Mouse (Mus musculus) yolk sac, embryonic 10.5 days (tissue): ENCODE results near the gene Map3k11.
"Not testable (repeated sequence)": the region's sequence is repeated elsewhere in the genome, so short reads cannot be mapped to it uniquely, and the experiment has no call there.

Experiments used
- DNase-seq: peaks from one replicate; pipeline ENCODE4 v3.0.0-alpha.2; 2017; ENCODE audit warnings: low spot score

Gene Map3k11

GRCm38 (mm10) chr19:5666386-5666785, 22.2 kb upstream of the Map3k11 start:
- no peak for DNase-seq

DNA sequence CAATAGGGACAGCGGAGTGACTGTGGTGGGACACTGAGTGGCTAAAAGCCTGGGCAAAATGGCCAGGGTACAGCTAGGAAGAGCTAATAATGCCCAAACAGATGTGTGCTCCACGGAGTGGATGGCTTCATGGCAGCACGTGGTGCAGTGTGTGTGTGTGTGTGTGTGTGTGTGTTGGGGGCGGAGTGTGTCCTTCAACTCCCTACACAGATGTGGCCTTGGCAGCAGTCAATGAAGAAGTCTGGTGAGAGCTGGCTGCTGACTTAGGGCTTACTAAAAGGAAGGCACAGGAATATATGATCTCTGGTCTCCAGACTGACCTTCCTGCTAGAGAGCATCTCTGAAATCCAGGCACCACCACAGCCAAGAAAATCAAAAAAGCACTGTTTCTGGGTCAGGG, 20.2 kb upstream of the Map3k11 start:
- no peak for DNase-seq

DNA sequence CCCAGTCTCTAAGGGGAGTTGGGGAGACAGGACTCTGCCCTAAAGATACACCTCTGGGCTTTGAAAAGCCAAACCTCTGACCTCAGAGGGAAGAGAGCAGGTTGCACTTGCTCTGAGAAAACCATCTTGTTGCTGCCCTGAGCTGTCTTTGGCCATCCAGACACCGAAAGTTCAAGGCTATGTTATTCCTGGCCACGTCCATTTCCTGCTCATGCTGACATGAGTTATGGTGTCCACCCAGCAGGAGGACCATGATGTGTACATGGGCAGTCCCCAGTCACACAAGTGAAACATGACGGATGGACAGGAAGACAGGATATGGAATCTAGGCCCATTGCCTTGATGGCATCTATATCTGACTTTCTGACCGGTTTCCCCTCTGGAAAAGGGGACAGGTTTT, 8.1 kb upstream of the Map3k11 start:
- no peak for DNase-seq

- no peak for DNase-seq
Observed at GRCm38 (mm10) chr19:5684236-5684635, 4.3 kb upstream of the Map3k11 start.

DNA sequence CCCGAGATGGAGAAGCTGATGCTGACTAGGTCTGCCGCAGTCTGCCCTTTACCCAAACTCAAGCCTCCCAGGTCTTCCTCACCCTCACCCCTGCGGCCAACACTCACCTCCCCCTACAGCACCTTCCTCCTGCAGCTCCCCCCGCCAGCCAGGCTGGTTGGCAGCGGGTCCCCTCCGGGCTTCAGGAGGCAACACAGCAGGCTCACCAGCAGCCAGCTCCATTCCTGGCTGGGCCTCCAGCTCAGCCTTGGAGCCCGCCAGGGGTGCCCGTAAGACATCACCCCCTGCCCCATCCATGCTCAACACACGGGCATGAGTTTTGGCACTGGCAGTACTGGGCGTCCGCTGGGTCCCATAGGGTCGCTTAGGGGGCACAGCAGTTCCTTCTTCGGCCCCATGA, 3.6 kb upstream of the Map3k11 start:
- DNase-seq, result no peak

- DNase-seq, result no peak
Observed at GRCm38 (mm10) chr19:5685431-5685830, 3.1 kb upstream of the Map3k11 start.

- no peak for DNase-seq
Observed at GRCm38 (mm10) chr19:5685861-5686260, 2.7 kb upstream of the Map3k11 start.

GRCm38 (mm10) chr19:5686437-5686836, 2.1 kb upstream of the Map3k11 start:
- no peak for DNase-seq

DNA sequence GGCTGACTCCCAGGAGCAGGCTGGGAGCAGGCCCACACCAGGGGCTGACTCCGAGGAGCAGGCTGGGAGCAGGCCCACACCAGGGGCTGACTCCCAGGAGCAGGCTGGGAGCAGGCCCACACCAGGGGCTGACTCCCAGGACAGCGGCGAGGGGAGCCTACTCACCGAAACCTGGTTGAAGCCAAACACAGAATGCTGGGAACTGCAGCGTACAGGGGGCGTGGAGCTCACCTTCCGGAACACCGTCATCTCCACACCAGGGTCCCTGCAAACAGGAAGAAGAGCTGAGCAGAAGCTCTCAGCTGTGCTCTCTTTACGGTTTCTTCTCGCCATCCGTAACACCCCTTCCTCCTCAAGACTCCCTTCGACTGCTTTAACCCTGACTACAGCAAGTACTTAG, 1.6 kb upstream of the Map3k11 start:
- DNase-seq, result not testable (repeated sequence)

GRCm38 (mm10) chr19:5687738-5688137, 804 bp upstream of the Map3k11 start:
- no peak for DNase-seq

- DNase-seq, result no peak
Observed at GRCm38 (mm10) chr19:5689088-5689428, 516 bp downstream of the Map3k11 start.

DNA sequence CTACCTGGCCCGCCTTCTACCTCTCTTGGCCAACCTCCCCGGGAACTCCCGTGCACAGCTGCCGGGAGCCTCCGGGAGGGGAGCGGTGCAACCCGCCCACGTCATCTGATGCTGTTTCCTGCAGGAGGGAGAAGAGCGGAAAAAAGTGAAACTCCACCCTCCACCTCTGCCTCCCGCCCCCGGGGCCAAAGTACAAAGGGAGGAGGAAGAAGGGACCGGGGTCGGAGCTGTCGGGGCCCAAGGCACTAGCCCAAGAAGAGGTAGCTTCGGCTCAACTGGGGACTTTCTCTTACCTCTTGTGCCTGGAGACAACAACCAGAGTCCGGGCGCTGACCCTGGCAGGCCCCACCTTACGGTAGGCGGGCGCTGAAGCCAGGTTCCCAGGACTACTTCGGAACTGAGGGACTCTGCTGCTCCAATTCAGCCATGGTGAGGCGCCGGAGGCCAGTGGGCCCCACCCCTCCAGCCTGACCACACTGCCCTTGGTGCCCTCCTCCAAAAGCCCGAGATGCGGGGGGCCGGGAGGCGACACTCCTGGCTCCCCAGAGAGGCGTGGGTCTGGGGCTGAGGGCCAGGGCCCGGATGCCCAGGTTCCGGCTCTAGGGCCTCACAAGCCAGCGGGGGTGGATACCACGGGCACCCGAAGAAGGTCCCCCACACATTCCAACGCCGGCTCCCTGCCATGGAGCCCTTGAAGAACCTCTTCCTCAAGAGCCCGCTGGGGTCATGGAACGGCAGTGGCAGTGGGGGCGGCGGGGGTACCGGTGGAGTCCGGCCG, 1.2 kb downstream of the Map3k11 start:
- peak; percentile 95 for DNase-seq

- DNase-seq, result no peak
Observed at GRCm38 (mm10) chr19:5690343-5690735, 1.8 kb downstream of the Map3k11 start.

DNA sequence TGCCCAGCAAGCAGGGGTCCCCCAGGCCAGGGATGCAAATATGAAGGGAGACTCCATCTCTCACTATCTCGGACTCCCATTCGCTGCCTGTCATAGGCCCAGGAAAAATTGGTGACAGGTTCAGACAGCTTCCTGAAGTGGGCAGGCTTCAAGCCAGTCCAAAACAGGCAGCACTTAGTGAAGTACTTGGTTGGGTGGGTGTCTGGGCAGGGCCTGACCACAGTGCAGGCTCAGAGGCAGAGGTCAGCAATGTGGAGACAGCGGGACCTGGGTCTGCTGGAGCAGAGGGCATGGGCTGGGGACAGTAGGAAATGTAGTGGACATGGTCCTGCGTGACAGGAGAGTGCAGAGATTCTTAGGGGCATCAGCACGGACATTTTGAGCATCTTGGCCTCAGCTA, 3.1 kb downstream of the Map3k11 start:
- no peak for DNase-seq

- DNase-seq, result no peak
Observed at GRCm38 (mm10) chr19:5692086-5692912, 3.8 kb downstream of the Map3k11 start.

DNA sequence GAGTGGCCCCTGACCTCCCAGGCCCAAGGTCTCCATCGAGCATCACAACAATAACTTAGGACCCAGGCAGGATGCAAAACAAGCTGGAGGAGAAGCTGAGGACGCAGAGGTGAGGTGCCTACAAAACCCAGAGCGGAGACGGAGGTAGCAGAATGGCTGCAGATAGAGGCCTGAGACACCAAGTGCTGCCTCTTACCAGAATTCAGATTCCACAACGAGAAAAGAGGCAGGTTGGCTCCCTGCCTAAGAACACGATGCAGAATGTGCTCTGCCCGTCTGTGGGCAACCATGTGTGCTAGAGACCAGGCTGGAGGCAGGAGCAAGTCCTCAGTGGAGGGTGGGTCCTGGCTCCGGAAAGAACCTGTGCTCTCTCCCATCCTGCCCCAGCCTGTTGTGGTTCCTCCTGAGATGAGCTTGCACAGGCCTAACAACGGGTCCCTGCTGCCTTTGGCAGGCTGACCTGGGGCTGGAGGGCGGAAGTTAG, 4.4 kb downstream of the Map3k11 start:
- DNase-seq, result no peak

- DNase-seq, result no peak
Observed at GRCm38 (mm10) chr19:5693801-5694200, 5.3 kb downstream of the Map3k11 start.

DNA sequence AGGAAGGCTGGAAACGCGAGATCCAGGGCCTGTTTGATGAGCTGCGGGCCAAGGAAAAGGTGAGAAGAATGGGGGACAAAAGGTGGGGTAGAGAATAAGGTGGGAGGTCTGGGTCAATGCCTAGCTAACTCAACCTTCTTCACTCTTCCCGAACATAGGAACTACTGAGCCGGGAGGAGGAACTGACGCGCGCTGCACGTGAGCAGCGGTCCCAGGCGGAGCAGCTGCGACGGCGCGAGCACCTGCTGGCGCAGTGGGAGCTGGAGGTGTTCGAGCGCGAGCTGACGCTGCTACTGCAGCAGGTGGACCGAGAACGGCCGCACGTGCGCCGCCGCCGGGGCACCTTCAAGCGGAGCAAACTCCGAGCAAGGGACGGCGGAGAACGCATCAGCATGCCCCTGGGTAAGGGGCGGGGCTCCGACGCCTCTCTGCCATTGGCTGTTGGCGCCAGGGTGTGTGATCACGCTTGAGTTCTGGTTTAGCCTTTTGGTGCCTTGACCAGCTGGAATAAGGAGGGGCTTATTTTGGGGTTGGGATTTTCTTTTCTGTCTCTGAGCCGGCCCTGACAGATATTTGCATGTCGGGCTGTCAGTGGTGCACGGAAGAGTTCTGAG, 7.4 kb downstream of the Map3k11 start:
- DNase-seq, result no peak

DNA sequence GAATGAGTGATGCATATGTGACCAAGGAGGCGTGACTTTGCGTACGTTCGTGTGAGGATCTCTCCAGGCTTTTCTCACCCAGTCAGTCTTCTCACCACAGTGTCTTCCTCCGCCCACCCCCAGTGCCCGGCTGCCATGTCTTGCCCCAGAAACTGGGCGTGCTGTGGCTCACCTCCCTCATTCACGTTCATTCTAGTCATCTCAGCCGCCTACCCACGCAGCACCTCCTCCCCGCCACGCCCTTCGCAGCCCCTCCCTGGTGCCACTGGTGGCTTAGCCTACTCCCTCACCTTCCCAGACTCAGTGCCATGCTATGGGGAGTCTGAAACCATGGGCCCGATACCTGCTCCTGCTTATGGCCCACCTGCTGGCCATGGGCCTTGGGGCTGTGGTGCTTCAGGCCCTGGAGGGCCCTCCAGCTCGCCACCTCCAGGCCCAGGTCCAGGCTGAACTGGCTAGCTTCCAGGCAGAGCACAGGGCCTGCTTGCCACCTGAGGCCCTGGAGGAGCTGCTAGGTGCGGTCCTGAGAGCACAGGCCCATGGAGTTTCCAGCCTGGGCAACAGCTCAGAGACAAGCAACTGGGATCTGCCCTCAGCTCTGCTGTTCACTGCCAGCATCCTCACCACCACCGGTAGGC, 15.7 kb downstream of the Map3k11 start, which contains the start of gene Kcnk7:
TSS of gene Kcnk7 (plus strand) at position 205 of the 638 bp plus-strand sequence.
- no peak for DNase-seq

GRCm38 (mm10) chr19:5704801-5705571, 16.4 kb downstream of the Map3k11 start:
- DNase-seq, result no peak

- no peak for DNase-seq
Observed at GRCm38 (mm10) chr19:5710068-5710467, 21.5 kb downstream of the Map3k11 start.

DNA sequence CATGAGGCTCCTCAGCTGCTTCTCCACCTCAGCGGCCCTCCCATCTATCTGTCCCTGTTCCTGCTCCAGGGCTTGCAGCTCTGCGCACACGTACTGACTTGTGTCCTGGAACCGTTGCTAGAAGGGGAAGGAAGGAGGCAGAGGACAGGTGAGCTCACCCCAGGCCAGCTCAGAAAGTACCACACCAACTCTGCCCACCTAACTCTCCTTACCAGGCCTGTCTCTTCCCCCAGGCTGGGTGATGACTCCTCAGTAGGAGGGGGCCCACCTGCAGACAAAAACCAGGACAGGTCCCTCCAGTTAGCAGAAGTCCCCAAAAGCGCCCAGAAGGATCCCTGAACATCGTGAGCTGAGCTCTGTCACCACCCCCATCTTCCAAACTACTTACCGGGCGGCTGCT, 22.0 kb downstream of the Map3k11 start:
- DNase-seq, result no peak
